Mouse (Mus musculus) gastrocnemius, postnatal 25 days (tissue): ENCODE measurements at regions not wholly inside any gene's neighbourhood (a gene's known extent, or its start where the extent isn't known, plus 50 kb on each side); places are given as distances from the start of the nearest gene placed in this dataset.

Source experiments
- DNase-seq: peaks from one replicate; pipeline ENCODE4 v3.0.0; 2022

GRCm38 (mm10) chr10:66911261-66911911, 184.5 kb upstream of the Jmjd1c start:
- peak; percentile 42 for DNase-seq

DNA sequence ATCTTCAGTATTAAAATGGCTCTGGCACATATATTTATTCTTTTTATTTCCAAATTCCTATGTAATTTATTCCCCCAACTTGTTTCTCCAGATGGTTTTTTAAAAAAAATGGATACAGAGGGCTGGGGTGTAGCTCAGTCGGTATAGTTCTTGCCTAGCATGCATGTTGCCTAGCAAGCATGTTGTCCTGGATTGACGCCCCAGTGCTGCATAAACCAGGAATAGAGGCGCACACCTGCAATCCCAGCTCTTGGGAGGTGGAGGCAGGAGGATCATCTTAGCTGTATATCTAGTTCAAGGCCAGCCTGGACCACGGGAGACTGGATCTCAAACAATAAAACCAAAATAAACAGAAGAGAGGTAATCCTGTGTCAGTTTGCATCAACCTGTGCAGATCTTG, 183.5 kb upstream of the Jmjd1c start:
- DNase-seq = no peak

DNA sequence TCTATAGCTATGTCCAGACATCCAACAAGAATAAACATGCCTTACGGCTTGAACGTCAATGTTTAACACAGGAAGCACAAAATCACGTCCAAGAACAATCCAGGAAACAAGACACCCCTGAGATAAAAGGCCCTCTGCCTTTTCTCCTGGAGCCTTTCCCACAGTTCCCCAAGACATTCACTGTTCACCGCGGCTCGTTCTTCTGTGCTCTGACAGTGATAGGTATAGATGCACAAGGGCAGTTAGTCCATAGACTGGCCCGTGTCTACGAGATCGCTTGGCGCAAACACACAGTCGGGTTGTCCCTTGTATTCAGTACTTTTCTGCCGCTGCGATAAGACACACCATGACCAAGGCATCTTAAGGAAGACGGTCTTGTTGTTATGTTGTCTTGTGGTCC, 182.7 kb upstream of the Jmjd1c start:
- DNase-seq = no peak

DNA sequence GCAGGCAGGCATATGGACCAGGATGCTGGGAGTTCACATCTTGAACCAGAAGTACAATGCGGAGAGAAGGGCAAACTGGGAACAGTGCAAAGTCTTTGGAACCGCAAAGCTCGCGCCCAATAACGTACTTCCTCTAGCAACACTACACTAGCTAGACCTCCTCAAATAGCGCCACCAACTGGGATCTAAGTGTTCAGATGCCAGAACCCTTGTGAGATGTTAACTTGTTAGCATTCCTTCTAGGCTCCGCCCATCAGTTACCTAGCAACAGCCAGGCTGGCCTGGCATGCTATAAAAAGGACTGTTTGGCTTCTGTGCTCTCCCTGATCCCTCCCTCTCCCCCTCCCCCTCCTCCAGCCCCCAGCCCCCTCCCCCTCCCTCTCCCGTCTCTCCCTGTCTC, 182.3 kb upstream of the Jmjd1c start:
- no peak for DNase-seq

GRCm38 (mm10) chr10:66914288-66914975, 181.5 kb upstream of the Jmjd1c start:
- DNase-seq = no peak

- DNase-seq = no peak
Measured at GRCm38 (mm10) chr10:66915801-66916200, 180.1 kb upstream of the Jmjd1c start.

DNA sequence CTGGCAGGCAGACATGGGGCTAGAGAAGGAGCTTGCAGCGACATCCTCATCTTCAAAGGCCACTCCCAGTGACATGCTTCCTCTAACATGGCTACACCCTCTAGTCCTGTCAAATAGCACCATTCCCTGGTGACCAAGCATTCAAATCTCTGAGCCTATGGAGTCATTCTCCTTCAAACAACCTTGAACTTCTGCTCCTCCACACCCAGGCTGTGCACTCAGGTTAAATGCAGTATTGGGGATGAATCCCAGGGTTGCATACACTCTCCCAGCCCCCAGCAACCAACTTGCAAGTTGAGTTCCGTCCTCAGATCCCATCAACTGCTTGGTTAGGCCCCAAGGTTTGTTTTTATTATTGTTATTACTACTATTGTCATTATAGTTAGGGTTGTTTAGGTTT, 178.2 kb upstream of the Jmjd1c start:
- no peak for DNase-seq

GRCm38 (mm10) chr10:66918713-66919112, 177.2 kb upstream of the Jmjd1c start:
- no peak for DNase-seq

GRCm38 (mm10) chr10:66919953-66920760, 175.8 kb upstream of the Jmjd1c start:
- DNase-seq = peak; percentile 83

DNA sequence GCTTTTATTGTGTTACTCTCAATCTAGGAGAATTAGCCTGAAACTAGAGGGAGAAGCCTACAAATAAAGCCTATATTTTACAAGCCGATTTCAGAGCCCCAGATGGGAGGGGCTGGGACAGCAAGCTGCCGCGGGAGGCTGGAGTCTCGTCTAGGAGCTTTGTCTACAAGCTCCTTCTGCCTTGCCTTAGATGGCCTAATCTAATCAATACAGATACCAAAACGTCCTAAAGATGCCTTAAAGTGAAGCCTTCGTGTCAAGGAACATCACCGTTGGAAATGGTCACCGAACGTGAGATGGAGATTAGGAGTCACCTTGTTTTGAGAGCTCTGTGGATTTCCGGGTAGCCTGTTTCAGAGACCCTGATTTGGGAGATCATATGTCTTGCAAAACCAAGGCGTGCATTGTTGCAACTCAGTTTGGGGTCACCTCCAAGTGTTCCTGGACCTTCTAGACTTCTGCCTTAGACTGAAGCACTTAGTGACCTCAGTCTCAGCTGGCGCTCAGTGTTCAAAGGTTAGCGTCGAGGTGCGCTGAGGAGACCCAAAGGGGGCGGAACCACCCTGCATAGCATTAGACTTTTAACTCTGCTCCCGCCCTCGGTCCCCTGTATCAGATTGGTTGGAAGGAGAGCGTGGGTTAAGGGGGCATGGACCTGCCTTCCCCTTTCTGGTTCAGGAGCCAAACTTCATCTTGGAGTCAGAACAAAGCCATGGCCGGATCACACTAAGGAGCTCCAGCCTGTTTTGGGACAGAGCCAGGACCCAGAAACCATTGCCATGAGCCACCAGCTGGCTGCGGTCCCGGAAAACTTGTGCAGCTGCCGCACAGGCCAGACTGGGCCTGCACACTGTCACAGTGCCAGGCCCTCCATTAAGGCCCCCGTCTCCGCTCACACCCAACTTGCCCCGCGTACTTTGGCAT, 174.9 kb upstream of the Jmjd1c start:
- peak; percentile 89 for DNase-seq

- no peak for DNase-seq
Measured at GRCm38 (mm10) chr10:66921776-66922175, 174.1 kb upstream of the Jmjd1c start.

GRCm38 (mm10) chr10:66922314-66922713, 173.6 kb upstream of the Jmjd1c start:
- DNase-seq = no peak

DNA sequence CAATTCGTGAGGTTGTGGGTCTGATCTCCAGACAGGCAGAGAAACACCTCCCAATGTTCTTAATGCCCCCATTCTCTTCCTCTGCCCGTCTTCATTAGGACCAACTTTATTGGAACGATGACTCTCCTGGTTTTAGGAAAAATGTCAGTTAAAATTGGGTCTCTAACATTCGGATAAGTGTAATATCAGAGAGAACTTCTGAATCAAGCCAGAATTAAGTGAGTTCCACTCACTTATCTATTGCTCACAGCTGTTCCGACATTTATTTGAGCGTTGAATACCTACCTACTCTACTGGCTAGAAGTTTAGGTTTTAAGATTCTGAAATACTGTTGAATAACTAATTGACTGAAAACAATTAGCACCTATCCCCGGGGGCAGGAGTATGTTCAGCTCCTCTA, 172.0 kb upstream of the Jmjd1c start:
- DNase-seq = no peak

GRCm38 (mm10) chr10:66924418-66924817, 171.5 kb upstream of the Jmjd1c start:
- DNase-seq = no peak

DNA sequence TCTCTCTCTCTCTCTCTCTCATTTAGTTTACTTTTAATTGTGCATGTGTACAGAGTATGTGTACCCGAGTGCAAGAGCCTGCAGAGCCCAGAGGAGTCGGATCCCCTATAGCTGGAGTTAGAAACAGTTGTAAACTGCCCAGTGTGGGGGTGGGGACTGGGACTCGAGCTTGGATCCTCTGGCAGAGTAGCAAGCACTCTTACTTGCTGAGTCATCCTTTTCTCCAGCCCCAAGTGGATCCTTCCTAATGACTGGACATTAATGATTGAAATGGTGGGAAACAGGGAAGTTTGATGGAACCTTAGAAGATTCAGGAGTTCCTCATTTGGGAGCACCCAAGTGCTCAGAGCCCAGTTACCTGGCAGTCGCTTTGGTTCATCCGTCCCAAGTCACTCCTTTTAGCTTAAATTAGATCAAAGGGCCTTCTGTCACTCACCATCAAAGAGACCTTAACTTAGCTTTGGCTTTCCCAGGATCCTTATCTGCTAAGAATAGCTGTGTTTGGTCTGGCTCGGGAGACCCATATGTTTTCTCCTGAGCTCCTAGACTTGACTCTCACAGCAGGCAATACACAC, 170.3 kb upstream of the Jmjd1c start:
- no peak for DNase-seq

DNA sequence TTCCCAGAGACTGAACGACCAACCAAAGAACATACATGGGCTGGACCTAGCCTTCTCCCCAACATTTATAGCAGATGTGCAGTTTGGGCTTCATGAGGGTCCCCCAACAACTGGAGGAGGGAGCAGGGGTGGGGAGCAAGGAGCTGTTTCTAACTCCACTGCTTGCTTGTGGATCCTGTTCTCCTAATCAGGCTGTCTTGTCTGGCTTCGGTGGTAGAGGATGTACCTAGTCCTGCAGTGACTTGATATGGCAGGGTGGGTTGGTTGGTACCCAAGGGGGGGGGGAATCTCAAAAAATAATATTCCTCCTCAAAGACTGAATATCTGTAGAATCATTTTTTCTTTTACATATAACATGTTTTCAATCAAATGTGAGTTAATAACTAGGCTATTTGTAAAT, 168.3 kb upstream of the Jmjd1c start:
- no peak for DNase-seq

- peak; percentile 48 for DNase-seq
Measured at GRCm38 (mm10) chr10:66928211-66928990, 167.5 kb upstream of the Jmjd1c start.

DNA sequence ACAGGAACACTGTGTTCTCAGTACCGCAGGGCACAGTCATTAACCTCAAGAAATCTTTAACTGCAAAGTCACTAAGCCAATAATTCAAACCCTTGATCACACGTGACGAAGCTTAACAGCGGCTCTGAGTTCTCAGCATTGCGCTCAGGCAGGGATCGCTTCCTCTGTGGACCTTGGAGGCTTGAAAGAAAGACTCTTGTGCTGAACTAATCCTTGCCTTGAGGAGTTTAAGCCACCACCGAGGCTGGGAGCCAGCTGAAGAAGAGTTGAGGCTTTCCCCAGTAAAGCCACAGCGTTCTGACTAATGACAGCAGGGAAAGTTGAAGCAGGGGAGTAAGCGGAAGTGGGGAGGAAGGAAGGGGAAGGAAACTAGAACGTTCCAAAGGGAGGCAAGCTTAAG, 165.4 kb upstream of the Jmjd1c start:
- no peak for DNase-seq

GRCm38 (mm10) chr10:66931505-66931904, 164.4 kb upstream of the Jmjd1c start:
- peak; percentile 62 for DNase-seq

DNA sequence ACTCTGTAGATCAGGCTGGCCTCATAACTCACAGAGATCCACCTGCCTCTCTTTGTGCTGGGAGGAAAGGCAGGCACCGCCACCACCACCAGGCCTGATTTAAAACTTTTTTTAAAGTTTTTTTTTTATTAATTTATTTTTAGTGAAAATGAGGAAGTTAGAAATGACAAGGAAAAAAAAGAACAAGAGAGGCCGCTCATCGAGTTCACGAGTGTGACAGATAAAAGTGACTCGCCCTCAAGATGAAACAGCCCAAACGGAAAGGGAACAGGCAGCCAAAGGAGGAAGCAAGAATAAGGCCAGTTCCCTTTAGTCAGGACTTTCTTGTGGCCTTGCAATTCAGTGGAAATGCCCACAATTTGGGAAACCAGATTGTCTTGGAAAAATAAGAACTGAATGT, 163.4 kb upstream of the Jmjd1c start:
- no peak for DNase-seq

GRCm38 (mm10) chr10:66933689-66934088, 162.2 kb upstream of the Jmjd1c start:
- DNase-seq = no peak
